Comparison of ENCODE assay signal across 8 mouse cellular contexts in the genomic region with DNA sequence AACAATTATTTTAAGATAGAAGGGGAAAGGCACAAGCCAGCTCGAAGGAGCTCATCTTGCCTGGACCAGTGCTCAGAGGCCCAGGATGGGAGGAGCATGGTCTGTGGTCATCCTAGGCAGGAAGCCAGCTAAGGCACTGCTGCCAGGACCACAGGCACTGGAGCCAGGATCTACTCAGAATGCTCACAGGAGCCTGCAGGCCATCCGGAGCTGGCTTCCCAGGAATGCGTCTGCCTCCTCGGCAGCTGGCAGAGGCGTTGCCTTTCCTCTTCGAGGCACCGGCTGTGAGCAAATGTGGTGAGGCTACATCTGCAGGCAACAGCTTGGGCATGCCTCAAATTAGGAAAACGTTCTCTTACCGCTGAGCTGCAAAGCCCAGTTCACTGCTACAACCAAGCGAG. TPM values are rescaled to one million over a fixed set of nuclear protein-coding genes. Genes with fewer than 3 reads are reported as not detected.
DNase-seq lines count a peak whose midpoint lies in the region; ATAC-seq lines count a peak whose summit lies in the region.

No protein-coding gene starts in this region.

- H3K4me2 ChIP-seq in intestine, embryonic 16.5 days (ENCODE audit: low read depth, low read length), result no peak overlapping the region
- H3K4me2 ChIP-seq in intestine, embryonic 15.5 days (replicated peaks), result no peak overlapping the region

- no peak overlapping the region for H3K9ac ChIP-seq in intestine, embryonic 16.5 days (ENCODE audit: low read depth, low read length)
- H3K9ac ChIP-seq in intestine, embryonic 15.5 days, result no peak overlapping the region

- no peaks in the 10 kb centered on the region for H3K9me3 ChIP-seq in intestine, embryonic 16.5 days (ENCODE audit: control insufficient read depth, low read length)
- H3K9me3 ChIP-seq in intestine, embryonic 15.5 days, result no peaks in the 10 kb centered on the region

- H3K27ac ChIP-seq in intestine, embryonic 16.5 days (ENCODE audit: low read length), result no peak overlapping the region
- no peak overlapping the region for H3K27ac ChIP-seq in intestine, embryonic 15.5 days

- no peaks in the 10 kb centered on the region for H3K36me3 ChIP-seq in intestine, embryonic 16.5 days (ENCODE audit: control insufficient read depth, insufficient read depth, low read length)
- H3K36me3 ChIP-seq in intestine, embryonic 15.5 days, result no peaks in the 10 kb centered on the region

- no peaks in the 10 kb centered on the region for H3K4me1 ChIP-seq in intestine, embryonic 16.5 days (ENCODE audit: control insufficient read depth, insufficient read depth, low read length)
- H3K4me1 ChIP-seq in intestine, embryonic 15.5 days (replicated peaks), result no peaks in the 10 kb centered on the region

- H3K27me3 ChIP-seq in intestine, embryonic 16.5 days (replicated peaks; ENCODE audit: control insufficient read depth, insufficient read depth, low read length), result no peaks in the 10 kb centered on the region
- H3K27me3 ChIP-seq in intestine, embryonic 15.5 days (replicated peaks), result no peaks in the 10 kb centered on the region

- intact Hi-C loops in heart, postnatal 25 days (cut with DNase I), result no loop called here
- intact Hi-C loops in left cerebral cortex, postnatal 14 days (cut with DNase I), result no loop called here

- H3K4me3 ChIP-seq in intestine, embryonic 16.5 days (ENCODE audit: low read length), result no peak overlapping the region
- H3K4me3 ChIP-seq in intestine, embryonic 15.5 days (replicated peaks), result no peak overlapping the region

- peak; percentile 3 for DNase-seq in brain, embryonic 18.5 days (ENCODE audit: low read depth, low spot score)
- DNase-seq in frontal cortex, adult 2 months (ENCODE audit: extremely low spot score in 1 of 2, low spot score in 1 of 2), result peak; percentile 33 to 73
- DNase-seq in heart, postnatal 25 days (ENCODE audit: low spot score), result peak; percentile 74
- DNase-seq in left cerebral cortex, postnatal 14 days (ENCODE audit: low spot score in 2 of 2), result peak; percentile 59 to 69
- peak; percentile 49 for DNase-seq in ovary, postnatal 14 days (ENCODE audit: low spot score)

- peak; percentile 50; the same call in 1 of the 2 replicates for ATAC-seq in intestine, embryonic 16.5 days
- no peak for ATAC-seq in intestine, embryonic 15.5 days
- no peak for ATAC-seq in monocyte, adult 5-6 weeks (replicated peaks; ENCODE audit: insufficient number of reproducible peaks, low FRiP score, low TSS enrichment, poor library complexity, severe bottlenecking)

- WGBS in intestine, embryonic 16.5 days, result 28% methylated on average over 10 of the region's 10 CpGs
- 42% methylated on average over 10 of the region's 10 CpGs for WGBS in intestine, embryonic 15.5 days

RNA-seq across cellular contexts. Expression of gene Hs6st1, which starts 37.8 kb away (rescaled TPM):
- 3.7 and 4.3 TPM in 2 replicates for polyA plus RNA-seq in intestine, embryonic 16.5 days (2015; fragmentation: Nextera tagmentation; extraction: Ambion mirVana)
- polyA plus RNA-seq in intestine, embryonic 15.5 days (2015; fragmentation: Nextera tagmentation; extraction: Ambion mirVana), result 10.6 TPM in 2 replicates
- polyA plus RNA-seq in frontal cortex, adult 2 months (2012; rRNA removed), result 44.8 and 44.9 TPM in 2 replicates
- total RNA-seq in heart, postnatal 25 days (2021), result 10 to 100 TPM; 23.0 to 23.1 TPM
- 10 to 100 TPM; 73.1 to 77.7 TPM for total RNA-seq in left cerebral cortex, postnatal 14 days (2021)
- 16.2 to 26.3 TPM (median 21.9 TPM) in 3 replicates for total RNA-seq in monocyte, adult 5-6 weeks (2017)

Comparison
In these comparisons a context has a peak if more than half of its experiments do, and no peak if none do; other contexts are left out.
1. DNase-seq: peak in every context shown above with its lines; median percentile 74 in heart, postnatal 25 days; 64 in left cerebral cortex, postnatal 14 days; 53 in frontal cortex, adult 2 months; 49 in ovary, postnatal 14 days; 3 in brain, embryonic 18.5 days.